Mouse (Mus musculus) erythroid progenitor cell, adult 5-6 weeks (primary cell): ENCODE measurements around the gene Tff3. TPM values are rescaled to one million over a fixed set of nuclear protein-coding genes. Genes with fewer than 3 reads are reported as not detected.

Source experiments
- ATAC-seq: replicated peaks from 2 replicates; pipeline ENCODE4 v1.8.0; 2016; ENCODE audit warnings: moderate number of reproducible peaks, mild to moderate bottlenecking, moderate TSS enrichment, inconsistent platforms; ENCODE audit not compliant: poor library complexity, low FRiP score, severe bottlenecking
- total RNA-seq, 2 experiments: library from RNA; stranded (forward) in 1 of 2; stranded (reverse) in 1 of 2; fragments of 150-400 nt in 1 of 2; fragments of 186-747, 209-891 nt in 1 of 2; gene quantifications; 2 replicates each; pipeline versions ENCODE4 v1.2.3 to v1.2.4; 2015 to 2017; ENCODE audit warnings: low replicate concordance in 2 of 2

Gene Tff3
- total RNA-seq, 2 experiments from 2014 or later, result not detected

GRCm38 (mm10) chr17:31079078-31079840, 50.2 kb downstream of the Tff3 start:
- no peak for ATAC-seq

- ATAC-seq, result no peak
These were observed 50.9 kb downstream of the Tff3 start for GRCm38 (mm10) chr17:31078581-31078980.

GRCm38 (mm10) chr17:31077561-31077960, 51.9 kb downstream of the Tff3 start:
- no peak for ATAC-seq

- ATAC-seq, result no peak
These were observed 54.0 kb downstream of the Tff3 start for GRCm38 (mm10) chr17:31075471-31075870.

Other genes with a start within 250 kb of the Tff3 start
- gene Glp1r, start 227.8 kb downstream of the Tff3 start, total RNA-seq (2015; ENCODE audit: low replicate concordance), result not detected in 2 replicates
- gene Glp1r, start 227.8 kb downstream of the Tff3 start, total RNA-seq (2017; ENCODE audit: low replicate concordance), result not detected in 2 replicates
- not detected in 2 replicates for gene Umodl1, start 175.0 kb downstream of the Tff3 start, total RNA-seq (2015; ENCODE audit: low replicate concordance)
- gene Umodl1, start 175.0 kb downstream of the Tff3 start, total RNA-seq (2017; ENCODE audit: low replicate concordance), result not detected in 2 replicates
- gene Abcg1, start 72.0 kb downstream of the Tff3 start, total RNA-seq (2015; ENCODE audit: low replicate concordance), result 6.5 and 6.7 TPM in 2 replicates
- gene Abcg1, start 72.0 kb downstream of the Tff3 start, total RNA-seq (2017; ENCODE audit: low replicate concordance), result 3.6 and 9.9 TPM in 2 replicates
- gene Tff2, start 14.6 kb upstream of the Tff3 start, total RNA-seq (2015; ENCODE audit: low replicate concordance), result not detected in 2 replicates
- gene Tff2, start 14.6 kb upstream of the Tff3 start, total RNA-seq (2017; ENCODE audit: low replicate concordance), result not detected in 2 replicates
- gene Tff1, start 35.6 kb upstream of the Tff3 start, total RNA-seq (2015; ENCODE audit: low replicate concordance), result not detected in 2 replicates
- gene Tff1, start 35.6 kb upstream of the Tff3 start, total RNA-seq (2017; ENCODE audit: low replicate concordance), result not detected in 2 replicates
- gene Tmprss3, start 69.3 kb upstream of the Tff3 start, total RNA-seq (2015; ENCODE audit: low replicate concordance), result 1.8 TPM in 1 of 2 replicates, not detected in the other
- 0.15 TPM in 1 of 2 replicates, not detected in the other for gene Tmprss3, start 69.3 kb upstream of the Tff3 start, total RNA-seq (2017; ENCODE audit: low replicate concordance)
- gene Ubash3a, start 78.2 kb upstream of the Tff3 start, total RNA-seq (2015; ENCODE audit: low replicate concordance), result 5.0 and 6.8 TPM in 2 replicates
- gene Ubash3a, start 78.2 kb upstream of the Tff3 start, total RNA-seq (2017; ENCODE audit: low replicate concordance), result 1.8 and 12.2 TPM in 2 replicates
- 4.0 TPM in 1 of 2 replicates, not detected in the other for gene Rsph1, start 147.7 kb upstream of the Tff3 start, total RNA-seq (2015; ENCODE audit: low replicate concordance)
- gene Rsph1, start 147.7 kb upstream of the Tff3 start, total RNA-seq (2017; ENCODE audit: low replicate concordance), result not detected in 2 replicates
- 2.5 and 4.7 TPM in 2 replicates for gene Slc37a1, start 157.1 kb upstream of the Tff3 start, total RNA-seq (2015; ENCODE audit: low replicate concordance)
- gene Slc37a1, start 157.1 kb upstream of the Tff3 start, total RNA-seq (2017; ENCODE audit: low replicate concordance), result 0.23 and 1.2 TPM in 2 replicates